Mouse (Mus musculus) gonadal fat pad, adult 2 months (tissue): Measurements from ENCODE around the gene Gm49394. TPM values are rescaled to one million over a fixed set of nuclear protein-coding genes. Genes with fewer than 3 reads are reported as not detected.

ENCODE experiments used
- DNase-seq: peaks from one replicate; pipeline ENCODE4 v3.0.0-alpha.2; 2012; ENCODE audit warnings: low read depth
- polyA plus RNA-seq: library from polyadenylated mRNA; depleted of rRNA; stranded (reverse); fragments of >200 nt; gene quantifications from 2 replicates; pipeline ENCODE4 v1.2.3, GENCODE M21; 2012; rRNA removed

Gene Gm49394
- polyA plus RNA-seq, 1 experiment: not detected

- DNase-seq: no peak
Measured at GRCm38 (mm10) chr7:142659181-142659681, 10.5 kb downstream of the Gm49394 start.

- DNase-seq: no peak
Measured at GRCm38 (mm10) chr7:142658681-142659180, 11.0 kb downstream of the Gm49394 start.

GRCm38 (mm10) chr7:142657821-142658614 is 11.7 kb downstream of the Gm49394 start:
- DNase-seq: no peak

- no peak for DNase-seq
Measured at GRCm38 (mm10) chr7:142657341-142657791, 12.4 kb downstream of the Gm49394 start.

- DNase-seq: no peak
Measured at GRCm38 (mm10) chr7:142656055-142656454, 13.7 kb downstream of the Gm49394 start.

- DNase-seq: no peak
Measured at GRCm38 (mm10) chr7:142655633-142656032, 14.1 kb downstream of the Gm49394 start.

DNA sequence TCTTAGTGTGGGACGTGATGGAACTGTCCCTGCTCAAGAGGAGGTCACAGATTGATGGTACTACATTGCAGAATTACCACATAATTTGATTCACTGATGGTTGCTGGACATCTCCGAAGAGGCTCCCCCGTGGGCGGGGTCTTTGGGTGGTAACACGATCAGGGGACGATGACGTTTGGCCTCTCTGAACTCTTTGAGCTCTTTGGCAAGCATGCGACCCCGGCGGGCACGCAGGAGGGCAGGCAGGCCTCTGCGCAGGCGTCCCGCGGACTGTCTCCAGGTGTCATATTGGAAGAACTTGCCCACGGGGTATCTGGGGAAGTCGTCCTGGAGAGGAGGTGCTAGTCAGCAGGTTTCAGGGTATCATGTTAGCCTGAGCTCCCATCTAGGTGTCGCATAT is 16.0 kb downstream of the Gm49394 start:
- DNase-seq: no peak

DNA sequence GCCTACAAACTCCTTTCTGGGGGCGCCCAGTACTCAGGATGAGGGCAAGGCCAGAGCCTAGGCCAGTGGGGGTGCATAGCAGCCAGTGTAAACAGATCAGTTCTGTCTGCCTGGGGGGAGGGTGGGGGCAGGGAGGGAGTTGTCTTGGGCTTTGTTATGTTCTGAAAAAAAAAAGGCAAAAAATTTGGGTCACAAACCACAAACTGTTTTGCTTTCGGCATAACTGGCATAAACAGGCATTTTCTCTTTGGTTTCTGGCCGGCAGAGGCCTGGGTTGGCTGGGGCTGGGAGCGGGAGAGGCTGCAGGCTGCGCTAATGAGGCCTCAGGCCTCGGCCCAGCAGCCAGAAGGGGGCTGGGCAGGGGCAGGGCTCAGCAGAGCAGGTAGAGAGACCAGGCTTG is 23.1 kb downstream of the Gm49394 start:
- DNase-seq: no peak

GRCm38 (mm10) chr7:142645045-142645444 is 24.7 kb downstream of the Gm49394 start:
- DNase-seq: no peak

GRCm38 (mm10) chr7:142636178-142636577 is 33.6 kb downstream of the Gm49394 start:
- no peak for DNase-seq

- DNase-seq: peak; percentile 41
Measured at GRCm38 (mm10) chr7:142630691-142631090, 39.1 kb downstream of the Gm49394 start.

DNA sequence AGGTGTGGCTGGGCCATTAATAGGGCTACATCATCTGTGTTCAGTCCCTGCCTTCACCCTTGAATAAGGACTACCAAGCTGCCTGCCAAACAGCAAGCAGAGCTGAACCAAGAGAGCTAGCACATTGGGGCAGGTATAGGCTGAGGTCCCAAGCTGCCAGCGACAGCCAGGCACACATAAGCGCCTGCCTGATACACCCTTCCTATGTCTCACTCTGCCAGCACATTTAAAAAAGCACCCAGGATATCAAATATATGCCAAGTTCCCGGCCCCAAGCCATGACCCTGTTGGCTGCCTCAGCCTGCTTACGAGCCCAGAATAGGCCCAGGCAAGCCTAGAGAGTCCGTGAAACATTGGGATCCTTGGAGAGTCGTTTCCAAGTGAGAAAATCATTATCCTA is 39.9 kb downstream of the Gm49394 start:
- DNase-seq: peak; percentile 34

- DNase-seq: no peak
Measured at GRCm38 (mm10) chr7:142622180-142622579, 47.6 kb downstream of the Gm49394 start.

DNA sequence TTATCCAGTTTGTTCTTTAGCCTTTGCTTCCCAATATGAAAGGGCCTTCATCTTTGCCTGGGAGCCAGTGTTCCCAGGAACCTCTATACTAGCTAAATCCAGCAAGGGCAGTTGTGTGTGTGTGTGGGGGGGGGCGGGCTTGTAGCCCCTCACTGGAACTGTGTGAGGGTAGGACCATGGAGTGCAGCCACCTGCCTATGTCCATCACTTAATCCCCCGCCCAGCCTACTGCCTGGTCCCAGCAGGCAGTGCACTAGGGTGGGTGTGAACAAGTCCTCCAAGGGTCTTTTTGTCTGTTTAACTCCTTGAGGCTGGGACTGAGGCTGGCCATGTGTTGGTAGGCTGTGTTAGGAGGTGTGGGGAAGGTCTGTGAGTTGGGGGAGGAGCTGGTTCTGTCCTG is 56.7 kb downstream of the Gm49394 start:
- DNase-seq: no peak

GRCm38 (mm10) chr7:142610627-142611406 is 58.9 kb downstream of the Gm49394 start:
- DNase-seq: no peak

- no peak for DNase-seq
Measured at GRCm38 (mm10) chr7:142600921-142601320, 68.8 kb downstream of the Gm49394 start.

Other genes with a start within 250 kb of the Gm49394 start
- 0.50 and 0.75 TPM in 2 replicates for gene Syt8, start 235.1 kb downstream of the Gm49394 start, polyA plus RNA-seq
- 2.0 and 7.1 TPM in 2 replicates for gene Tnni2, start 228.1 kb downstream of the Gm49394 start, polyA plus RNA-seq
- gene Lsp1, start 209.1 kb downstream of the Gm49394 start, polyA plus RNA-seq: 61.7 and 77.5 TPM in 2 replicates
- 0.65 and 2.2 TPM in 2 replicates for gene Tnnt3, start 171.1 kb downstream of the Gm49394 start, polyA plus RNA-seq
- 14.0 and 14.4 TPM in 2 replicates for gene Mrpl23, start 137.3 kb downstream of the Gm49394 start, polyA plus RNA-seq
- gene Igf2, start 3.1 kb downstream of the Gm49394 start, polyA plus RNA-seq: 18.3 and 25.2 TPM in 2 replicates
- not detected in 2 replicates for gene Ins2, start 73.4 kb upstream of the Gm49394 start, polyA plus RNA-seq